Mouse (Mus musculus): Measurements from ENCODE around the gene Cox8c. TPM values are rescaled to one million over a fixed set of nuclear protein-coding genes. Genes with fewer than 3 reads are reported as not detected.

Gene Cox8c
- total and polyA plus RNA-seq, 3 experiments = not detected

DNA sequence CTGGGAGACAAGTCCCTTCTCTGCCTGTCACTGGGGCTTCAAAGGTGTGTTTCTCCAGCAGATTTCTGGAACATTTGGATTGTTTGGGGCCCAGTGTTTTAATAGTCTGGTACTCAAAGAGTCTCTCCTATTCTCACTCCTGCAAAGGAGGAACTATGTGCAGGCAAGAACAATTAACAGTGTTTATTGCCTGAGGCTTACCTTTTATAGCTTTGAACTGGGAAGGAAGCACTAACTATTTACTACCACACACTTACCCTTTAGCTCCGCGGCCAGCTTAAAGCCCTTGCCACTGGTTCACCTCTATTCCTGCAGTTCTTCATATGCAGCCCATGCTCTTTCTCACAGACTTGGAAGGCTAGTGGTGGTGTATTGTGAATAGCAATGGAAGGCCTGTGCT lies 17.0 kb downstream of the Cox8c start:
- 85% methylated on average over 2 of the region's 2 CpGs for WGBS
- H3K36me3 ChIP-seq (ENCODE audit: control insufficient read depth, insufficient read depth, low read length) = no peaks in the 10 kb centered on the region
- TF ChIP-seq EP300 (IDR thresholded peaks at IDR 0.05; ENCODE audit: insufficient read depth, low read depth, low read length) (no peak), CTCF (IDR thresholded peaks at IDR 0.05) (no peak), POLR2A (IDR thresholded peaks at IDR 0.05; ENCODE audit: insufficient read depth, low read depth, low read length) (no peak)
- H3K27me3 ChIP-seq (ENCODE audit: control insufficient read depth, insufficient read depth, low read length) = no peaks in the 10 kb centered on the region
- no peak for DNase-seq
- no peaks in the 10 kb centered on the region for H3K4me1 ChIP-seq (ENCODE audit: control insufficient read depth, insufficient read depth, low read length)
- no peaks in the 10 kb centered on the region for H3K79me2 ChIP-seq (replicated peaks; ENCODE audit: control insufficient read depth, insufficient read depth, low read length)
- H3K27ac ChIP-seq = no peak overlapping the region
- H3K9ac ChIP-seq (ENCODE audit: low read depth, low read length) = no peak overlapping the region
- no peak overlapping the region for H3K4me3 ChIP-seq
- intact Hi-C loops (cut with DNase I) = no loop called here

DNA sequence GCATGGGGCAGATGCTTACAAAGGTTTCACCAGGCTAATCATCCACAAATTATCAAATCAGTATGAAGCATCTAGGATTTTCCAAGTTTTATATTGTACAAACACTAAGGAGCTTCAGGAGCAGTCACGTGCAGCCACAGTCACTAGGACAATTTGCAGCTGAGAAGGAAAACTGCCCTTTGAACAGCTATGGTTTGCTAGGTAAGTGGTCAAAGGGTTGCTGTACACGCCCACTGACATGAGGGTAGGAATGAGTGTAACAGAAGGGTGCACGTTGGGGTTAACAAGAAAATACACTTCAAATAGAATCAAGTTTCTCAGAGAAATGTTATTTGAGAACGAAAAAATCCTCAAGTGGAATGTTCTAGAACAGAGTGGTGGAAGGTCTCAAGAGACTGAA lies 30.6 kb downstream of the Cox8c start:
- H3K4me1 ChIP-seq (ENCODE audit: control insufficient read depth, insufficient read depth, low read length) = no peaks in the 10 kb centered on the region
- intact Hi-C loops (cut with DNase I) = no loop called here
- H3K27me3 ChIP-seq (ENCODE audit: control insufficient read depth, insufficient read depth, low read length) = no peaks in the 10 kb centered on the region
- H3K79me2 ChIP-seq (replicated peaks; ENCODE audit: control insufficient read depth, insufficient read depth, low read length) = no peaks in the 10 kb centered on the region
- H3K36me3 ChIP-seq (ENCODE audit: control insufficient read depth, insufficient read depth, low read length) = no peaks in the 10 kb centered on the region
- H3K4me3 ChIP-seq = no peak overlapping the region
- 75% methylated on average over 4 of the region's 4 CpGs for WGBS
- no peak overlapping the region for H3K9ac ChIP-seq (ENCODE audit: low read depth, low read length)
- no peak overlapping the region for H3K27ac ChIP-seq
- TF ChIP-seq CTCF (IDR thresholded peaks at IDR 0.05) (no peak), EP300 (IDR thresholded peaks at IDR 0.05; ENCODE audit: insufficient read depth, low read depth, low read length) (no peak), POLR2A (IDR thresholded peaks at IDR 0.05; ENCODE audit: insufficient read depth, low read depth, low read length) (no peak)
- no peak for DNase-seq

DNA sequence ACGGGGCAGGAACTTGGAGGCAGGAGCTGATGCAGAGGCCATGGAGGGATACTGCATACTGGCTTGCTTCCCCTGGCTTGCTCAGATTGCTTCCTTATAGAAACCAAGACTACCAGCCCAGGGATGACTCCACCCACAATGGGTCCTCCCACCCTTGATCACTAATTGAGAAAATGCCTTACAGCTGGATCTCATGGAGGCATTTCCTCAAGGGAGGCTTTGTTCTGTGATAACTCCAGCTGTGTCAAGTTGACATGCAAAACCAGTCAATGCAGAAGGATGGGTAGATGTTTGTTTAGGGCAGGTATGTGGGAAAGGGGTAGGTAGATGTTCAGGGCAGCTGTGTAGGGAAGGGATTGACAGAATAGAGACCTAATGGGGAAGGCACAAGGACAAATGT lies 31.2 kb downstream of the Cox8c start:
- Histone ChIP-seq H3K4me3 (no peak overlapping the region), H3K27me3 (ENCODE audit: control insufficient read depth, insufficient read depth, low read length) (no peaks in the 10 kb centered on the region), H3K27ac (no peak overlapping the region), H3K79me2 (replicated peaks; ENCODE audit: control insufficient read depth, insufficient read depth, low read length) (no peaks in the 10 kb centered on the region), H3K36me3 (ENCODE audit: control insufficient read depth, insufficient read depth, low read length) (no peaks in the 10 kb centered on the region), H3K9ac (ENCODE audit: low read depth, low read length) (no peak overlapping the region), H3K4me1 (ENCODE audit: control insufficient read depth, insufficient read depth, low read length) (no peaks in the 10 kb centered on the region)
- intact Hi-C loops (cut with DNase I) = no loop called here
- 34% methylated on average over 1 of the region's 1 CpGs for WGBS
- DNase-seq = no peak
- no peak for TF ChIP-seq CTCF (IDR thresholded peaks at IDR 0.05)

DNA sequence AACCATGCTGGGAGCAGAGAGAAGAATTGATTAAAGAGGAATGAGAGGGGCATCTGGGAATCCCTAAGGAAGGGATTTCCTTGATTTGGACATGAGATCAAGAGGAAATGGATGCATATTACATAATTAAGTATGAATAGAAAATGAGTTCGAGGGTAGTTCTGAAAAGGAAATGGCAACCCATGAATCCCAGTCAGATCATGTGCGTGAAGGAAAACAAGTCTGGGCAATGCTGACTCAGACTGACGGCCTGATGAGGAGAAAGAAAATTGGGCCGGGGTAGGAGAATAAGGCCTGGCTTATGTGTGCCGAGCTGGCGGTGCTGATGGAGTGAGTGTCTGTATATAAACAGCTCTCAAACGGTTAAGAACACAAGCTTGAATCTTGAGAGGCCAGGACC lies 31.7 kb downstream of the Cox8c start:
- intact Hi-C loops (cut with DNase I) = no loop called here
- H3K4me1 ChIP-seq (ENCODE audit: control insufficient read depth, insufficient read depth, low read length) = no peaks in the 10 kb centered on the region
- H3K9ac ChIP-seq (ENCODE audit: low read depth, low read length) = no peak overlapping the region
- no peak overlapping the region for H3K4me3 ChIP-seq
- H3K27me3 ChIP-seq (ENCODE audit: control insufficient read depth, insufficient read depth, low read length) = no peaks in the 10 kb centered on the region
- DNase-seq = no peak
- 77% methylated on average over 7 of the region's 7 CpGs for WGBS
- H3K36me3 ChIP-seq (ENCODE audit: control insufficient read depth, insufficient read depth, low read length) = no peaks in the 10 kb centered on the region
- H3K79me2 ChIP-seq (replicated peaks; ENCODE audit: control insufficient read depth, insufficient read depth, low read length) = no peaks in the 10 kb centered on the region
- TF ChIP-seq EP300 (IDR thresholded peaks at IDR 0.05; ENCODE audit: insufficient read depth, low read depth, low read length) (no peak), CTCF (IDR thresholded peaks at IDR 0.05) (no peak), POLR2A (IDR thresholded peaks at IDR 0.05; ENCODE audit: insufficient read depth, low read depth, low read length) (no peak)
- no peak overlapping the region for H3K27ac ChIP-seq

DNA sequence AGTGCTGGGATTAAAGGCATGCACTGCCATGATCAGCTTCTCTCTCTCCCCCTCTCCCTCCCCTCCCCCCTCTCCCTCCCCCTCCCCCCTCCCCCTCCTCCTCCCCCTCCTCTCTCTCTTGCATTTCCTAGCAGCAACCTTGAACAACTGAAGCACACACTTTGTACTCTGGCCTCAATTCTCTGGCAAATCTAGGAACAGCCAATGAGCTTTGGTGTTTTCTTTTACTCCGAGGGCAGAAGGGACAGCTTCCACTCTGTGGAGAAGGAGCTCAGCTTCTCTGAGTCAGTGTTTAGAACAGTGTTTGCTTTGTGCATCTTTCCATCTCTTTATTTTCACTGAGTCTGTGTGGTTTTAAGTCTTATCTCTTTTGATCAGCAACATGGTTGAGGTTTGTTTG lies 36.8 kb downstream of the Cox8c start:
- Histone ChIP-seq H3K79me2 (replicated peaks; ENCODE audit: control insufficient read depth, insufficient read depth, low read length) (no peaks in the 10 kb centered on the region), H3K4me3 (no peak overlapping the region), H3K4me1 (ENCODE audit: control insufficient read depth, insufficient read depth, low read length) (no peaks in the 10 kb centered on the region), H3K36me3 (ENCODE audit: control insufficient read depth, insufficient read depth, low read length) (no peaks in the 10 kb centered on the region), H3K27me3 (ENCODE audit: control insufficient read depth, insufficient read depth, low read length) (no peaks in the 10 kb centered on the region), H3K27ac (no peak overlapping the region), H3K9ac (ENCODE audit: low read depth, low read length) (no peak overlapping the region)
- DNase-seq = no peak
- intact Hi-C loops (cut with DNase I) = no loop called here
- WGBS = 32% methylated on average over 1 of the region's 1 CpGs
- TF ChIP-seq POLR2A (IDR thresholded peaks at IDR 0.05; ENCODE audit: insufficient read depth, low read depth, low read length) = no peak
- TF ChIP-seq CTCF (IDR thresholded peaks at IDR 0.05) = no peak
- TF ChIP-seq EP300 (IDR thresholded peaks at IDR 0.05; ENCODE audit: insufficient read depth, low read depth, low read length) = no peak

DNA sequence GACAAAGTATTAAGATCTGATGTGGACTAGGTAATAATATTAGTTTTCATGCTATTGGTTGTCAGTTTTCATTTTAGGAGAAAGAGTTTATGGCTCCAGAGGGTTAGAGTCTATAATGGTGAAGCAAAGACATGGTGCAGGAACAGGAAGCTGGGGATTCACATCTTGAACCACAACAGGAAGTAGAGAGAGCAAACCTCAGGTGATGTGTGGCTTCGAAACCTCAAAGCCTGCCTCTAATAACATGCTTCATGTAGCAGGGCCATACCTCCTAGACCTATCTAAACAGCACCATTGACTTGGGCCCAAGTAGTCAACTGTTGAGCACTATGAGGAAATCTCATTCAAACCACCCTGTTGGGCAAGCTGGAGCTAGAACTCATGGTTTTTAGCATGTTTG lies 46.5 kb downstream of the Cox8c start:
- intact Hi-C loops (cut with DNase I) = no loop called here
- H3K9ac ChIP-seq (ENCODE audit: low read depth, low read length) = no peak overlapping the region
- 87% methylated on average over 1 of the region's 1 CpGs for WGBS

More for the DNA sequence above, 46.5 kb downstream of the Cox8c start:
- H3K4me3 ChIP-seq = no peak overlapping the region
- DNase-seq = no peak
- H3K79me2 ChIP-seq (replicated peaks; ENCODE audit: control insufficient read depth, insufficient read depth, low read length) = no peaks in the 10 kb centered on the region
- no peak overlapping the region for H3K27ac ChIP-seq
- H3K4me1 ChIP-seq (ENCODE audit: control insufficient read depth, insufficient read depth, low read length) = peaks cover 2% of the 10 kb centered on the region
- H3K36me3 ChIP-seq (ENCODE audit: control insufficient read depth, insufficient read depth, low read length) = no peaks in the 10 kb centered on the region
- H3K27me3 ChIP-seq (ENCODE audit: control insufficient read depth, insufficient read depth, low read length) = no peaks in the 10 kb centered on the region
- TF ChIP-seq CTCF (IDR thresholded peaks at IDR 0.05) (no peak), EP300 (IDR thresholded peaks at IDR 0.05; ENCODE audit: insufficient read depth, low read depth, low read length) (no peak), POLR2A (IDR thresholded peaks at IDR 0.05; ENCODE audit: insufficient read depth, low read depth, low read length) (no peak)
